Mouse (Mus musculus) erythroid progenitor cell, adult 5-6 weeks (primary cell): ENCODE results near the gene Gm20605. TPM values are rescaled to one million over a fixed set of nuclear protein-coding genes. Genes with fewer than 3 reads are reported as not detected.

Experiments used
- ATAC-seq: replicated peaks from 2 replicates; pipeline ENCODE4 v1.8.0; 2016; ENCODE audit warnings: moderate number of reproducible peaks, mild to moderate bottlenecking, moderate TSS enrichment, inconsistent platforms; ENCODE audit not compliant: poor library complexity, low FRiP score, severe bottlenecking
- total RNA-seq, 2 experiments: library from RNA; stranded (forward) in 1 of 2; stranded (reverse) in 1 of 2; fragments of 150-400 nt in 1 of 2; fragments of 186-747, 209-891 nt in 1 of 2; gene quantifications; 2 replicates each; pipeline versions ENCODE4 v1.2.3 to v1.2.4; 2015 to 2017; ENCODE audit warnings: low replicate concordance in 2 of 2

Gm20605 gene
- total RNA-seq, 2 experiments from 2014 or later = 6.1 to 25.2 TPM

DNA sequence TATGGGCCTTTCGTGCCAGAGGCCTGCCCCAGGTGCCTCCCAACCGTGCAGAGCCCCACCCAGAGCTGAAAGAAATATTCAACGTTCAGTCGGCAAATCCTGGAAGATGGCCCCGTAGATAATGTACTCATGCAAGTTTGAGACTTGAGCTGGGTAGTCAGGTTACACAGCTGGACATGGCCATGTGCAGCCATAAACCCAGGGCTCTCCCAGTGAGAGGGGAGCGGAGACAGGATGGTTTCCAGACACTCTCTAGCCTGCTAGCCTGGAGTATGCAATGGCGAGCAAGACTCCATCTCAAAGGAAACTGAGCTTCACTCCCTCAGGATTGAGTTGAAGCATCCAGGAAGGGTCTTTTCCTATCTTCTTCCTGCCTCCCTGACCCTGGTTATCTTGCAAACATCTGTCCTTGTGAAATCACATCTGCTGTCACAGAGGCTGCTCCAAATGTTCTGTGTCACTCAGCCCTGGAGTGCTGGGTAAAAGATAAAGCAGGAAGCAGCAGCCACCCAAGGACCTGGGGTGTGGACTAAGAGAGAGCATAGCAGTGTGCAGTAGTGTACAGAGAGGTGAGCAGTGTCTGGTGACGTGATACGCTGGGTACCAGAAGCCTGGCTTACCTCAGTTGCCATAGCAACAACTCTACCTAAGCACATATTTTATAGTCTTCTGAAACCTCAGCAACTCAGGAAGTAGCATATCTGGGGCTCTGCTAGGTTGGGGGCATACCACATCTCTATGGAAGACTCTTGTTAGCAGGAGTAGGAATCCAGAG, 19.0 kb downstream of the Gm20605 start:
- no peak for ATAC-seq

- ATAC-seq = no peak
Measured at GRCm38 (mm10) chr5:137649251-137649650, 20.3 kb downstream of the Gm20605 start.

DNA sequence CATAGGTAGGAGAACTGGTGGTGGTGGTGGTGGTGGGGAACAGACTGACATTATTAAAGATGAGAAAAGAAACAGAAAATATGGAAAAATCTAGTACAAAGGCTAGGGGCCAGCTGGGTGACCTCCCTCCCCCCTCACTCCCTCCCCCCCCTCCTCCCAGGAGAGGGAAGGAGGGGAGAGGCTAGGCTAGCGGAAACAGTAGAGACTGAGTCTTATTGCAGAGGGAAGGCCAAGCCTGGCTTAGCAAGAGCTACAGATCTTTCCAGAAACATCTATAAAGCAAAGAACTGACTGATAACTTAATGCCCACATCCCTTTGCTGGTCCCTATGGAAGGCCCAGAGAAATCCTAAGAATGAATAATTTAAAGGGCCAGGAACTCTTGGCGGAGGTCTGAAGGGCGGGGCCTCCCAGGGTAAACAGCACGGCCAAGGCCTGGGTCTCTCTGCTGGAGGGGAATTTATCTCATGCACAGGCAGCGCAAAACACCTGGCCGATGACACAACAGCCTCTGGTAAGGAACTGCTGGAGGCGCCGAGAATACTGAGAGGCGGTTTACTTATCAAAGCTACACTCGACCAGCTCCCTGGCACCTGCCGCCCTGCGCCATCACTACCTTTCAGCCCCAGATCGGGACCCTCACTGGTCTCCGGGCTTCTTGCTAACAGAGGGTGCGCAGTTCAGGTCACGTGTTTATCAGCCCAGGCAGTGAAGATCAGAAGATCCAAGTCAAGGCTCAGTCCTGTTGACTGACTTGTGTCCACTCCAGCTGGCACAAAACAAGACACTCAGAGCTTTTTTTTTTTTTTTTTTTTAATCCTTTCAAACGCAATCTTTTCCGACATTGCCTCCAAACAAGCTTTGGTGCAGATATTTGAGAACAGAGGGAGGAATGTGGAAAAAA, 20.9 kb downstream of the Gm20605 start:
- no peak for ATAC-seq

DNA sequence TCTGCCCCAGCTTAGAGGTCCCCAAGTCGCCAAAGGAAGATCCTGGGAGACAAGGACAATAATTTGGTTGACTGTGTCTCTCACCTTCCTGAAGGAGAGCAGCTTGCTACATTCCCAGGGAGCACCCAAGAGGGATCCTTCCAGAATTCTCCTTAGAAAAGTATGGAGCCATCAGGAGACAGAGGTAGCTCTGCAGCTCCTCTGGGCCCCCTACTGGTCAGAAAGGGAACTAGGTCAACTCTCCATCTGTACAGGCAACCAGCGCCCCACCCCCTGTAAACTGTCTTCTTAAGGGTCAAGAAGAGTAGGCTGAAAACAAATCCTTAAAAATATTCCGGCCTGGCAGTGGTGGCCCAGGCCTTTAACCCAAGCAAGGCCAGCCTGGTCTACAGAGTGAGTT, 23.5 kb downstream of the Gm20605 start:
- ATAC-seq = peak; percentile 62

GRCm38 (mm10) chr5:137653366-137653765, 24.4 kb downstream of the Gm20605 start:
- no peak for ATAC-seq

GRCm38 (mm10) chr5:137654746-137655145, 25.8 kb downstream of the Gm20605 start:
- ATAC-seq = no peak

GRCm38 (mm10) chr5:137656977-137657376, 28.0 kb downstream of the Gm20605 start:
- ATAC-seq = peak; percentile 68

- no peak for ATAC-seq
Measured at GRCm38 (mm10) chr5:137660064-137660688, 31.2 kb downstream of the Gm20605 start.

DNA sequence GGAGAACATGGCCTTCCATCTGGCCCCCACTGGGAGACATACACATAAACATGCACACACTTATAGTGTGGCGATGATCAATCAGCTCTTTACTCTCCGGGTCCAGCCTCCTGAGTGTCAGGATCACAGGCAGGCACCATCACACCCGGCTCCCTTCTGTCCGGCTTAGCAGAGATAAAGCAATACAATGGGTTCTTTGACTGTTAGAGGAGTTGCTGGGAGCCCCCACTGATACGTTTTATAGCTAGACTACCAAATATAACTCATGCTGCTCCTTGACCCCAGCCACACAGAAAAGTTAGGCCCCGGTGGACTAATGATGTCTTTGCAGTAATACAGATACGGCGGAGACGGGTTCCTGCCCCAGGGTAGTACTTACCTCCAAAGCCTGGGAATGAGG, 34.1 kb downstream of the Gm20605 start:
- ATAC-seq = no peak

DNA sequence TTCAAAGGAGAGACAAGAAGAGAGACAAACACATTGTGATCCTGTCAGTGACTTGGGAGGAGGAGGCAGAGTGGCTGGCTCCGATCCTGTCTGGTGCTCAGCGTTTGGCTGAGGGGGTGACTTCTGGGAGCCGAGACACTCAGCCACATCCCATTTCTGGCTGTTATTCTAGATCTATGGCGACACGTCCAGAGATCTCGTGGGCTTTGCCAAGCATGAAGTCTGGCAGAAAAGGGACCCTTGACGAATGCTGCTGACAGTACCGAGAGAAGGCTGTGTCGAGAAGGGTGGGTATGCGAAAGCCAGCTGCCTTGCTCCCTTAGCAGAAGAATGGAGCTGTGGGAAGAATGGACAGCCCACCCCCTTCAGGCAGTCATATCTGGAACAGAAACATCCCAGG, 40.0 kb downstream of the Gm20605 start:
- no peak for ATAC-seq

GRCm38 (mm10) chr5:137670240-137670639, 41.3 kb downstream of the Gm20605 start:
- no peak for ATAC-seq

DNA sequence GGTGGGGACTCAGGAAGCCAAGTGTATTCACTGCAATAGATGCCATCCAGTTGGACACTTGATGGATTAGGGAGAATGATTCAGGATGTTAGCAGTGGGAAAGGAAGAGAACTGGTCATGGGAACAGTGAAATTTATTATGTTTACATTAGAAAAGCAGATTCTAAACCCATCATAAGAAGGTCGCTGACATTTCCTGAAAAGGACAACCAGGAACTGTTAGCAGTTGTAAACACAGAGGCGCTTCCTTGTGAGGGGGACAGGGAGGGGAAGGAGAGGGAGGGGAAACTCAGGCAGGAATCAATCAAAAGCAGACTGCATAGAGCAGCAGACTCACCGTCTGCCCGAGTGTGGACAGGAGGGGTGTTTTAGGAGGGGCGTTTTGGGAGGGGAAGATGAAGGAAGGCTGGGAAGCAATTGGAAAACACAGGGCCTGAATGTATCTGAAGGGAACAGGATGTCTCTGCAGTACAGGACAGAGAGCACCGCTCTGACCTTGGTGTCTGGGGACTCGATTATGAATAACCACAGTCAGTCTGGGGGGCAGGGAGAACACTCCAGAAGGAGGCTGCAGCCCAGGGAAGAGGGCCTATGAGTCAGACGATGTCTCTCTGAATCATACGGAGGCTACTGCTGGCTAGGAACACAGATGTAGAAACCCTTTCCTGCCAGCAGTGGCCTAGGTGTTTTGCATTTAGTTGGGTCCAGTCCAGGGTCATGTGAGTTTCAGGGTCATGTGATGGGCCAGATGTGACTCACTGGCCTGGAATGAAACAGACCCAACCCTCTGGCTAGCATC, 42.7 kb downstream of the Gm20605 start:
- ATAC-seq = no peak

DNA sequence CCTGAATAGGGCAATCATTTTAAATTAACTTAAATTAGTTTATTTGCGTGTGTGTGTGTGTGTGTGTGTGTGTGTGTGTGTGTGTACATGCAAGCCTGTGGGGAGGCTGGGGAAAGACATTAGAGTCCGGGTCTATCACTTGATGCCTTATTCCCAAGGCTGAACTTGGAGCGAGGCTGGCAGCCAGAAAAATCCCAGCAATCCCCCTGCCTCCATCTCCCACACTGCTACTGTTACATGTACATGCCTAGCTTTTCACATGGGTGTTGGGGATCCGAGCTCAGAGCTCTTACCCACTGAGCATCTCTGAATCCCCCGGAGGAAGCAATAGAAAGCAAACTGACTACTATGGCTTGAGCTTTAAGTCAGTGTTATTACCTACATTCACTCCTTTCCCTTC, 43.4 kb downstream of the Gm20605 start:
- ATAC-seq = no peak

GRCm38 (mm10) chr5:137673015-137673414, 44.0 kb downstream of the Gm20605 start:
- ATAC-seq = peak; percentile 87

GRCm38 (mm10) chr5:137674786-137675185, 45.8 kb downstream of the Gm20605 start:
- no peak for ATAC-seq

DNA sequence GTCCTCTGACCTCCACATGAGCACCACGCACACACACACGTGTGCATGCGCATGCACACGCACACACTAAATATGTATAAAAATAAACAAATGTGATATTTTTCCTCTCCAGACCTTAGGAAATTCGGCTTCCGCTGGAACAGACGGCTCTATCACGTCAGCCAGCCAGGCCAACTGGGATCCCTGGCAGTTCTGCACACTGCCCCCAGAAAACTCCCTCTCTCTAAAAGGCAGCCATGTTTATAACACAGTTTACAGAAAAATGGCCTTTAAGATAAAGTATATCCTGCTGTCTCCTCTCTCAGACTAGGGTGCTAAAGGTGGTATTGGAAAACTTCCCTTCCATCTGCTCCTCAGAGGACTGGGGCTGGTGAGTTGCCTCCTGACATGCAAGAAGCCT, 48.9 kb downstream of the Gm20605 start:
- ATAC-seq = no peak

DNA sequence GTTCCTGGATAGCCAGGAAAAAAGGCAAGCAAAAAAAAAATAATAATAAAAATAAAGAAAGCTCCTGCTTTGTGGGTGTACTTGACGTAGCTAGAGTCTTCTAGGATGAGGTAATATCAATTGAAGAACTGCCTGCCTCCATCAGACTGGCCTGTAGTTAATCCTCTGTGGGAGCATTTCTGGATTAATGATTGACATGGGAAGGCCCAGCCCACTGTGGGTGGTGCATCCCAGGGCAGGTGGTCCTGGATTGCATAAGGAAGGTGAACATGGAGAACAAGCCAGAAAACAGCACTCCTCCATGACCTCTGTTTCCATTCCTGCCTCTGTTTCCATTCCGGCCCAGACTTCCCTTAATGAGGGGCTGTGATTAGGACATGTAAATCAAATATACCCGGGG, 49.8 kb downstream of the Gm20605 start:
- ATAC-seq = no peak

GRCm38 (mm10) chr5:137679726-137680125, 50.8 kb downstream of the Gm20605 start:
- no peak for ATAC-seq

GRCm38 (mm10) chr5:137682526-137682925, 53.6 kb downstream of the Gm20605 start:
- ATAC-seq = no peak
